Comparison of ENCODE assay signal across 12 mouse cellular contexts in the genomic region with DNA sequence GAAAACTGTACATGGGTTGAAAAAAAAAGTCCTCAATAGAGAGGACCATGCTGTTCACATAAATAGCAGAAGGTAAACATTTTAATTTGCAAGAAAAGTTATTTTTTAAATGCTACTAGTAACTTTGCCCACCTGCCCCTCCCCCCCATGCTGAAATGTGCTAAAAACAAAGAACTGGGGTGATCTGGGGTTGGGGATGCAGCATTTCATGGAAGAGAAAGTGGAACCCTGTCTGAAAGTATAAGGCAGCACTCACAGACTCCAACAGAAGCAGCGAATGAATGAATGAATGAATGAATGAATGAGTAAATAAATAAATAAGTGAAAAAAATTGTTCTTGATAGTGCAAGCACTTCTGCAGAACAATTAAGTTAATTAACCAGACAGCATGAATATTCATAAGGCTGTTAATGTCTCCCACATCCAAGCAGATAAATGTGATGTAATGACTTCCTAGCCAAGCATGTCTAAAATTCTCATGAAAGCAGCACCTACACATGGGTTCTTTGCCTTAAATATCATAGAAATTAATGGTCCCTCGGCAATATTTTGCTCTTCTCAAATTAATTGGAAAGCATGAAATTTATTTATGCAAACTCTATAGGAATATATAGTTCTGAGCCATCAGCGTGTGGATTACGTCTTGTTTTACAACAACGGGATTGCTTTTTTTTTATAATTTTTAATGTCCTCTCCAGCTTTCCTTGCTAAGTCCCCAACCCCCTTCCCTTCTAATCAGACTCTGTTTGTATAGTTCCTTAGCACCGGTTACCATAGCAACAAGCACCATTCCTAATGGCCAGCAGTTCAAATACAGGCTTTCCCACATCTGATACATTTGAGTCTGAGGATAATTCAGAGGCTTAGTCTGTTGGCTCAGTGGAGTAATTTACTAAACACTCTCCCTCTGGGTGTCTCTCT.
DNase-seq lines count a peak whose midpoint lies in the region; ATAC-seq and TF ChIP-seq lines count a peak whose summit lies in the region.
"Had no signal": no experiment of that assay in that cellular context is flagged by ENCODE, and none has a peak within 500 bp of the region (broad histone marks: within the 10 kb centered on the region; RNA-seq: fewer than 3 reads in every experiment).

No protein-coding gene starts in this region.

- H3K9ac ChIP-seq in forebrain, embryonic 11.5 days (ENCODE audit: low read length): no peak overlapping the region
- H3K9ac ChIP-seq in hindbrain, embryonic 15.5 days: no peak overlapping the region
- H3K9ac ChIP-seq in midbrain, postnatal 0 days (replicated peaks; ENCODE audit: low read length, poor library complexity, severe bottlenecking): no peak overlapping the region
- H3K9ac ChIP-seq: liver, embryonic 13.5 days had no signal

- no peak overlapping the region for H3K4me2 ChIP-seq in forebrain, embryonic 11.5 days (ENCODE audit: low read depth, low read length, severe bottlenecking)
- H3K4me2 ChIP-seq in hindbrain, embryonic 15.5 days: no peak overlapping the region
- H3K4me2 ChIP-seq in midbrain, postnatal 0 days (ENCODE audit: low read depth, low read length, poor library complexity, severe bottlenecking): no peak overlapping the region
- H3K4me2 ChIP-seq: liver, embryonic 13.5 days had no signal

- no peak for TF ChIP-seq CTCF in midbrain, postnatal 0 days (IDR thresholded peaks at IDR 0.05)

- H3K36me3 ChIP-seq in forebrain, embryonic 11.5 days (ENCODE audit: control insufficient read depth, insufficient read depth, low read length): no peaks in the 10 kb centered on the region
- no peaks in the 10 kb centered on the region for H3K36me3 ChIP-seq in hindbrain, embryonic 15.5 days
- no peaks in the 10 kb centered on the region for H3K36me3 ChIP-seq in midbrain, postnatal 0 days (ENCODE audit: insufficient read depth, low read length)
- H3K36me3 ChIP-seq: liver, embryonic 13.5 days had no signal

- H3K4me1 ChIP-seq in forebrain, embryonic 11.5 days (replicated peaks; ENCODE audit: control insufficient read depth, insufficient read depth, low read length): no peaks in the 10 kb centered on the region
- peaks cover 7% of the 10 kb centered on the region for H3K4me1 ChIP-seq in hindbrain, embryonic 15.5 days (replicated peaks)
- H3K4me1 ChIP-seq in midbrain, postnatal 0 days (ENCODE audit: insufficient read depth, low read length): no peaks in the 10 kb centered on the region
- H3K4me1 ChIP-seq: liver, embryonic 13.5 days had no signal

- intact Hi-C loops in heart, postnatal 25 days (cut with DNase I): no loop called here

- 63% methylated on average over 6 of the region's 6 CpGs for WGBS in forebrain, embryonic 11.5 days
- 54% methylated on average over 6 of the region's 6 CpGs for WGBS in hindbrain, embryonic 15.5 days
- WGBS in midbrain, postnatal 0 days: 57% methylated on average over 6 of the region's 6 CpGs

- no peaks in the 10 kb centered on the region for H3K9me3 ChIP-seq in forebrain, embryonic 11.5 days (ENCODE audit: control insufficient read depth, low read length)
- no peaks in the 10 kb centered on the region for H3K9me3 ChIP-seq in hindbrain, embryonic 15.5 days
- no peaks in the 10 kb centered on the region for H3K9me3 ChIP-seq in midbrain, postnatal 0 days (ENCODE audit: low read length)
- H3K9me3 ChIP-seq: liver, embryonic 13.5 days had no signal

- DNase-seq in ZHBTc4 (ENCODE audit: low read depth, low spot score): peak; percentile 16
- DNase-seq in forebrain, embryonic 11.5 days (ENCODE audit: low spot score): no peak
- DNase-seq in midbrain, postnatal 0 days (ENCODE audit: low spot score): peak; percentile 62
- DNase-seq in heart, postnatal 25 days (ENCODE audit: low spot score): no peak
- DNase-seq in cerebellum, postnatal 4 days (ENCODE audit: low spot score in 2 of 2): no peak
- no peak for DNase-seq in kidney, postnatal 36 days
- DNase-seq: cerebellum, adult 9-10 months; layer of hippocampus, adult 9-11 months; left cerebral cortex, postnatal 4 days; liver, embryonic 13.5 days; thymus, adult 18-20 months had no signal

- no peak overlapping the region for H3K4me3 ChIP-seq in forebrain, embryonic 11.5 days (ENCODE audit: low read depth, low read length)
- H3K4me3 ChIP-seq in hindbrain, embryonic 15.5 days: no peak overlapping the region
- H3K4me3 ChIP-seq in midbrain, postnatal 0 days (ENCODE audit: low read depth, low read length): no peak overlapping the region
- H3K4me3 ChIP-seq: liver, embryonic 13.5 days had no signal

- no peak overlapping the region for H3K27ac ChIP-seq in forebrain, embryonic 11.5 days (ENCODE audit: low read depth, low read length)
- H3K27ac ChIP-seq in hindbrain, embryonic 15.5 days (replicated peaks): peak overlapping the region; percentile 48; the same call in 1 of the 2 replicates
- no peak overlapping the region for H3K27ac ChIP-seq in midbrain, postnatal 0 days (ENCODE audit: low read depth, low read length)
- H3K27ac ChIP-seq: liver, embryonic 13.5 days had no signal

- ATAC-seq in forebrain, embryonic 11.5 days (replicated peaks; ENCODE audit: low FRiP score): peak; percentile 77
- ATAC-seq in hindbrain, embryonic 15.5 days (ENCODE audit: low FRiP score, low read depth): peak; percentile 72; the same call in 1 of the 2 replicates
- ATAC-seq in midbrain, postnatal 0 days (ENCODE audit: low FRiP score): peak; percentile 44; the same call in 1 of the 2 replicates

- H3K27me3 ChIP-seq in forebrain, embryonic 11.5 days (ENCODE audit: control insufficient read depth, insufficient read depth, low read length): no peaks in the 10 kb centered on the region
- no peaks in the 10 kb centered on the region for H3K27me3 ChIP-seq in hindbrain, embryonic 15.5 days
- no peaks in the 10 kb centered on the region for H3K27me3 ChIP-seq in midbrain, postnatal 0 days (ENCODE audit: insufficient read depth, low read length)
- H3K27me3 ChIP-seq: liver, embryonic 13.5 days had no signal

Comparison
In these comparisons a context has a peak if more than half of its experiments do, and no peak if none do; other contexts are left out.
1. DNase-seq: peak in ZHBTc4 (single experiment) and midbrain, postnatal 0 days (single experiment); none in forebrain, embryonic 11.5 days (single experiment), heart, postnatal 25 days (single experiment), cerebellum, postnatal 4 days (0 of 2) and kidney, postnatal 36 days (0 of 2).
2. Peak in every context shown above with its lines, with median percentiles within 50 percentile points of each other: ATAC-seq.